Mouse (Mus musculus): ENCODE measurements around the gene Gfap. TPM values are rescaled to one million over a fixed set of nuclear protein-coding genes. Genes with fewer than 3 reads are reported as not detected.

Gfap gene
- total RNA-seq, 2 experiments from 2014 or later: 26.9 to 50.4 TPM

DNA sequence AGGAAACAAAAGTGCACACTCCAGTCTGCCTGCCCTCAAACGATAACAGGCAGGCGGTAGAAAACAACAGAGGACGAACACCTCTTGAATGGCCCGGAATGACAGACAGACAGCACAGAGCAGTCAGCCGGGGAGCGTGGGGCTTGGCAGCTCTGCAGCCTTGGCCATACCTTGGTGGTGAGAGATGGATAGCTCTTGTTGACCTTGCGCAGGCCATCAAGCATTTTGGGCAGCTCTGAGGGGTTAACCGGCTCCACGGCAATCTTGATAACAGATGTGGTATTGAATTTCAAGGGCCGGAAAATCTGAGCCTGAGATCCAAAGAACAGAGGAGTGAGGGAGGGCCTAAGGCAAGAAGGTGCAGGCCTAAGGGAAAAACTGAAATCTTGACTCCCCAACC, 54.8 kb downstream of the Gfap start:
- no peak for ATAC-seq (replicated peaks; ENCODE audit: low FRiP score, poor library complexity, severe bottlenecking)

DNA sequence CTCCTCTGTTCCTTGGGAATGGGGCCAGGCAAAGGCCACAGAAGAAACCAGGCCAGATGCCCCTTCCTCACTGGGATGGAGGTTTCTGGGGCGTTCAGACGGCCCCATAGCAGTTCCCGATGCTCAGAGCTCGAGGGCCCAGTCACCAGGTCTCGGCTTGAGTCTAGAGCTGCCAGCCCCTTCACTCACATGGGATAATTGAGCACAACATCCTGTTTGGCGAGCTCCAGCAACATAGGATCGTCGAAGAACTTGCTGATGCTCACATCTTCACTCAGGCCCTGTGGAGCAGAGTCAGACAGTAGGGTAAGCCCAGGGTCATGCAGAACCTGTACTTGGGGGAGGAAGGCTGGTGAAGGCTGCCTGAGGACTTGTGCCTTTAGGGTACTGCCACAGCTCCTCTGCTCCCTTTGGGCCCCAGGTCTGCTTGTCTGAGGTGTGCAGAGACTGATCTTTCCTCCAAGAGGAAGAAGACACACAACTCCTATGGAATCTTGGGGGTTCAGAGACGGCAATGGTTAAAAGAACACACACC, 62.0 kb downstream of the Gfap start:
- no peak for ATAC-seq (replicated peaks; ENCODE audit: low FRiP score, poor library complexity, severe bottlenecking)

DNA sequence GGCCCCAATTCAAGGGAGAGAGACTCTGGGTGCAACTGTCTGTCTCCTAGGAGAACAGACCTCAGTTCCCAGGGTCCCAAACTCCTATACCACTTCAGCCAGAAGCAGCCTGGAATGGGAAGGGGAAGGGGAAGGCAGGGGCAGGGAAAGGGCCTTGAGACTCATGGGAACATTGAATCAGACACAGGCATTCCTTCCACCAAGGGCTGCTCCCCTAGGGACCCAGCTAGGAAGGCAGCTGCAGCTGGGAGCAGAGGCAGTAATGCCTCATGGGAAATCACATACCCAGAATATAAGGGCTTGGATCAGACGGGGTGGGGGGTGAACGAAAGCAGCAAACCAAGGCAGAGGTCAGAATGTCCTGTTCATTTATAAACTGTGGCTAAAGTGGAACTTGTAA, 62.6 kb downstream of the Gfap start:
- ATAC-seq (replicated peaks; ENCODE audit: low FRiP score, poor library complexity, severe bottlenecking): no peak

DNA sequence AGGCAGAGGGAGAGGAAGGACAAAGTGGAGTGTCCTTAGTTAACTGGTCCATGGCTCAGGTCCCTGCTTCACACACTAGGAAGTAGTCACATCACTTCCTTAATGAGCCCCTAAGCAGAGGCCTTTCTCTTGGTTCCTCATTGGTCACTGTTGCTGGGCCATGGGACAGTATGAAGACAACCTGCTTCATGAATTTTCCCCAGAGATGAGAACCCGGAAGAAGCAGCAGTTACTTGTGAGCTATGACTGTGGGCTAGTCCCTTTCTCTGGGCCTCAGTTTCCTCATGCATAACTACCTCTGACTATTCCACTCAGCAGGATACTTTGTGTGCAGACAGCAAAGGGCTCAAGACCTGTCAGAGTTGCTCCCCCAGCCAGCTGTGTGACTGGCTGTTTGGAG, 63.3 kb downstream of the Gfap start:
- ATAC-seq (replicated peaks; ENCODE audit: low FRiP score, poor library complexity, severe bottlenecking): no peak

Other genes with a start within 250 kb of the Gfap start
- gene Meioc, start 237.2 kb downstream of the Gfap start, total RNA-seq (2015; ENCODE audit: low replicate concordance): not detected in 2 replicates
- not detected in 2 replicates for gene Meioc, start 237.2 kb downstream of the Gfap start, total RNA-seq (2017; ENCODE audit: low replicate concordance)
- 4.4 and 8.1 TPM in 2 replicates for gene Ccdc43, start 203.1 kb downstream of the Gfap start, total RNA-seq (2015; ENCODE audit: low replicate concordance)
- gene Ccdc43, start 203.1 kb downstream of the Gfap start, total RNA-seq (2017; ENCODE audit: low replicate concordance): 2.9 and 12.0 TPM in 2 replicates
- not detected in 2 replicates for gene Adam11, start 139.5 kb downstream of the Gfap start, total RNA-seq (2015; ENCODE audit: low replicate concordance)
- gene Adam11, start 139.5 kb downstream of the Gfap start, total RNA-seq (2017; ENCODE audit: low replicate concordance): not detected in 2 replicates
- not detected in 2 replicates for gene Gjc1, start 81.2 kb downstream of the Gfap start, total RNA-seq (2015; ENCODE audit: low replicate concordance)
- gene Gjc1, start 81.2 kb downstream of the Gfap start, total RNA-seq (2017; ENCODE audit: low replicate concordance): 0.09 TPM in 1 of 2 replicates, not detected in the other
- not detected in 2 replicates for gene Higd1b, start 65.1 kb downstream of the Gfap start, total RNA-seq (2015; ENCODE audit: low replicate concordance)
- gene Higd1b, start 65.1 kb downstream of the Gfap start, total RNA-seq (2017; ENCODE audit: low replicate concordance): not detected in 2 replicates
- 49.8 and 53.9 TPM in 2 replicates for gene Eftud2, start 19.9 kb downstream of the Gfap start, total RNA-seq (2015; ENCODE audit: low replicate concordance)
- gene Eftud2, start 19.9 kb downstream of the Gfap start, total RNA-seq (2017; ENCODE audit: low replicate concordance): 45.0 and 54.5 TPM in 2 replicates
- not detected in 2 replicates for gene Ccdc103, start 19.7 kb downstream of the Gfap start, total RNA-seq (2015; ENCODE audit: low replicate concordance)
- not detected in 2 replicates for gene Ccdc103, start 19.7 kb downstream of the Gfap start, total RNA-seq (2017; ENCODE audit: low replicate concordance)
- gene Fam187a, start 15.7 kb downstream of the Gfap start, total RNA-seq (2015; ENCODE audit: low replicate concordance): not detected in 2 replicates
- gene Fam187a, start 15.7 kb downstream of the Gfap start, total RNA-seq (2017; ENCODE audit: low replicate concordance): not detected in 2 replicates
- 10.4 and 10.7 TPM in 2 replicates for gene Kif18b, start 24.2 kb upstream of the Gfap start, total RNA-seq (2015; ENCODE audit: low replicate concordance)
- 18.1 TPM in 2 replicates for gene Kif18b, start 24.2 kb upstream of the Gfap start, total RNA-seq (2017; ENCODE audit: low replicate concordance)
- gene C1ql1, start 45.8 kb upstream of the Gfap start, total RNA-seq (2015; ENCODE audit: low replicate concordance): not detected in 2 replicates
- gene C1ql1, start 45.8 kb upstream of the Gfap start, total RNA-seq (2017; ENCODE audit: low replicate concordance): not detected in 2 replicates
- gene Nmt1, start 127.3 kb upstream of the Gfap start, total RNA-seq (2015; ENCODE audit: low replicate concordance): 17.8 and 31.3 TPM in 2 replicates
- 16.9 and 17.3 TPM in 2 replicates for gene Nmt1, start 127.3 kb upstream of the Gfap start, total RNA-seq (2017; ENCODE audit: low replicate concordance)
- gene Dcakd, start 127.4 kb upstream of the Gfap start, total RNA-seq (2015; ENCODE audit: low replicate concordance): 16.3 and 25.5 TPM in 2 replicates
- 6.8 and 26.4 TPM in 2 replicates for gene Dcakd, start 127.4 kb upstream of the Gfap start, total RNA-seq (2017; ENCODE audit: low replicate concordance)
- gene Plcd3, start 200.7 kb upstream of the Gfap start, total RNA-seq (2015; ENCODE audit: low replicate concordance): not detected in 2 replicates
- gene Plcd3, start 200.7 kb upstream of the Gfap start, total RNA-seq (2017; ENCODE audit: low replicate concordance): 0.70 and 1.0 TPM in 2 replicates
- 6.7 and 15.3 TPM in 2 replicates for gene Acbd4, start 200.8 kb upstream of the Gfap start, total RNA-seq (2015; ENCODE audit: low replicate concordance)
- 25.0 TPM in 2 replicates for gene Acbd4, start 200.8 kb upstream of the Gfap start, total RNA-seq (2017; ENCODE audit: low replicate concordance)
- 14.8 and 15.9 TPM in 2 replicates for gene Hexim1, start 215.3 kb upstream of the Gfap start, total RNA-seq (2015; ENCODE audit: low replicate concordance)
- 27.9 and 36.7 TPM in 2 replicates for gene Hexim1, start 215.3 kb upstream of the Gfap start, total RNA-seq (2017; ENCODE audit: low replicate concordance)
- 0.96 and 3.1 TPM in 2 replicates for gene Hexim2, start 231.5 kb upstream of the Gfap start, total RNA-seq (2015; ENCODE audit: low replicate concordance)
- gene Hexim2, start 231.5 kb upstream of the Gfap start, total RNA-seq (2017; ENCODE audit: low replicate concordance): 2.4 and 9.5 TPM in 2 replicates

All from erythroblast, adult 5-6 weeks (primary cell).